Mouse (Mus musculus) neural tube, embryonic 12.5 days (tissue): Measurements from ENCODE around the gene Acot7. TPM values are rescaled to one million over a fixed set of nuclear protein-coding genes. Genes with fewer than 3 reads are reported as not detected.

ENCODE experiments used
- ATAC-seq: fragments of 200-750 bp; cut with Nextera tagmentation; 2 replicates; pipeline ENCODE4 v1.8.0; 2017; ENCODE audit warnings: low read depth, mild to moderate bottlenecking, moderate TSS enrichment, moderate library complexity; ENCODE audit not compliant: low FRiP score
- H3K27ac ChIP-seq: fragments of 300-500 bp; sonication (generic); 2 replicates; pipeline ENCODE4 v1.5.1; 2016
- H3K27me3 ChIP-seq: fragments of 300-500 bp; sonication (generic); replicated peaks from 2 replicates; pipeline ENCODE4 v1.6.1; 2016; ENCODE audit warnings: mild to moderate bottlenecking
- H3K36me3 ChIP-seq: fragments of 300-500 bp; sonication (generic); 2 replicates; pipeline ENCODE4 v1.6.1; 2016; ENCODE audit warnings: mild to moderate bottlenecking
- H3K4me1 ChIP-seq: fragments of 300-500 bp; sonication (generic); 2 replicates; pipeline ENCODE4 v1.6.1; 2016
- H3K4me2 ChIP-seq: fragments of 300-500 bp; sonication (generic); replicated peaks from 2 replicates; pipeline ENCODE4 v1.6.1; 2016; ENCODE audit warnings: mild to moderate bottlenecking
- H3K4me3 ChIP-seq: fragments of 300-500 bp; sonication (generic); 2 replicates; pipeline ENCODE4 v1.5.1; 2016
- H3K9ac ChIP-seq: fragments of 300-500 bp; sonication (generic); 2 replicates; pipeline ENCODE4 v1.6.1; 2016; ENCODE audit warnings: mild to moderate bottlenecking
- H3K9me3 ChIP-seq: fragments of 300-500 bp; sonication (generic); 2 replicates; pipeline ENCODE4 v1.6.1; 2016; ENCODE audit warnings: mild to moderate bottlenecking
- WGBS: fragments of 180-500 bp; shearing (Covaris S2); methylation state at CpG from one replicate; pipeline ENCODE4 v1.1.7; 2016; 5-methylcytosine and 5-hydroxymethylcytosine counted together
- polyA plus RNA-seq: library from polyadenylated mRNA; unstranded; fragments of >200 nt; fragmentation: Nextera tagmentation; extraction: Ambion mirVana; gene quantifications from 2 replicates; pipeline ENCODE4 v1.2.1, GENCODE M21; 2016

Acot7 gene
- 191 and 213 TPM in 2 replicates for polyA plus RNA-seq

GRCm38 (mm10) chr4:152177537-152178343, at the start of gene Acot7:
Gene Acot7, plus strand, starts transcription at chr4:152178134.
- H3K4me2 ChIP-seq, result peak within 1 kb of the TSS; percentile 96

GRCm38 (mm10) chr4:152128784-152129183, 49.1 kb upstream of the Acot7 start:
- Histone ChIP-seq H3K9me3 (no peaks in the 10 kb centered on the region), H3K27ac (no peak overlapping the region), H3K27me3 (peaks cover 100% of the 10 kb centered on the region), H3K4me3 (no peak overlapping the region), H3K4me1 (peaks cover 38% of the 10 kb centered on the region), H3K4me2 (no peak overlapping the region), H3K9ac (no peak overlapping the region), H3K36me3 (no peaks in the 10 kb centered on the region)
- no peak for ATAC-seq
- 45% methylated on average over 5 of the region's 5 CpGs for WGBS

More at GRCm38 (mm10) chr4:152177537-152178343, at the start of gene Acot7:
- ATAC-seq, result peak; percentile 92
- Histone ChIP-seq H3K4me3 (peak within 1 kb of the TSS; percentile 68), H3K27ac (peak within 1 kb of the TSS; percentile 37), H3K36me3 (no peaks in the 10 kb centered on the region), H3K9ac (peak within 1 kb of the TSS; percentile 85), H3K27me3 (peaks cover 20% of the 10 kb centered on the region; the same call in 1 of the 2 replicates), H3K9me3 (no peaks in the 10 kb centered on the region), H3K4me1 (peaks cover 29% of the 10 kb centered on the region)
- WGBS, result under 1% methylated on average over 93 of the region's 108 CpGs

- Histone ChIP-seq H3K27ac (no peak overlapping the region), H3K4me3 (no peak overlapping the region), H3K9me3 (no peaks in the 10 kb centered on the region), H3K36me3 (no peaks in the 10 kb centered on the region), H3K9ac (no peak overlapping the region), H3K4me1 (peaks cover 38% of the 10 kb centered on the region), H3K4me2 (no peak overlapping the region), H3K27me3 (peaks cover 100% of the 10 kb centered on the region)
- 20% methylated on average over 13 of the region's 13 CpGs for WGBS
- ATAC-seq, result no peak
These were observed 48.5 kb upstream of the Acot7 start for GRCm38 (mm10) chr4:152129395-152129930.

DNA sequence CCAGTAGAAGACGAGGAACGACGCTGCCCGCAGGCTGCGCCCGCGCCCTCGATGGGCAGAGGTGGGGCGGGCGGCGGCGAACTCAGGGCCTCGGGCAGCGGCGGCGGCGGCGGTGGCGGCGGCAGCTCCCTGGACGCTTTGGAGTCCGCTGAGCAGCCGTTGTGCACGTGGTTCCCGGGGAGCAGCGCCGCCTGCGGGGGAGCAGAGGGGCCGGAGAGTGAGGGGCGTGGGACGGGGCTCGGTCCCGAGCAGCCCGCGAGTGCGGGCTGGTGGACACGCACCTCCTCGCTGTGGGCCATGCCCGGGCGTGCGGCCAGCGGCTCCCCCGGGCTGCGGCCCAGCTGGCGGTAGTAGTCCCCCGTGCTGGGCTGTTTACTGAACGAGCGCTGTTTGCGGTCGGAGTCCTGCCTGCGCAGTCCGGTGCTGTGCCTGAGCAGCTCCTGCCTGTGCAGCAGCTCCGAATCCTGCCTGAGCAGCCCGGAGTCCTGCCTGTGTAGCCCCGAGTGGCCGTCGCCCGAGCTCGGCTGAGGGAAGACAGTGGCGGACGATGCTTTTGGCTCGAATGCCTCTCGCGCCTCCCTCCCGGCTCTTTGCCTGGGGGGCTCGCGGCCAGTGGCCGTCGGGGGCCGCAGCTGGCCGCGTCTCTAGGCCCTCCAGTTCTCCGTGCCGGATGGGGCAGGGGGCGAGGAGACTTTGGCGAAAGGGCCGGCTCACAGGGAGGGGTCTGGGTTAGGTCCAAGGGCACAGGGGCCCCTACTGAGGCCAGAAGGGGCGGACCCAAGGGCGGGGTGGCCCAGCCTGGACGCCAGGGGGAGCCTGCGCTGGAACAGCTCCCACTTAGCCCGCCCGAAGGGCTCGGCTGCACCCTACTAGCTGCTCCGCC, 46.9 kb upstream of the Acot7 start:
- Histone ChIP-seq H3K4me3 (peak overlapping the region; percentile 31), H3K9ac (0 out of 2 replicates have a peak overlapping the region, but pooled peaks have one; percentile 29), H3K27me3 (peaks cover 93% of the 10 kb centered on the region), H3K27ac (no peak overlapping the region), H3K4me1 (peaks cover 26% of the 10 kb centered on the region), H3K4me2 (peak overlapping the region; percentile 61), H3K9me3 (no peaks in the 10 kb centered on the region), H3K36me3 (no peaks in the 10 kb centered on the region)
- 1% methylated on average over 85 of the region's 85 CpGs for WGBS
- ATAC-seq, result peak; percentile 73

DNA sequence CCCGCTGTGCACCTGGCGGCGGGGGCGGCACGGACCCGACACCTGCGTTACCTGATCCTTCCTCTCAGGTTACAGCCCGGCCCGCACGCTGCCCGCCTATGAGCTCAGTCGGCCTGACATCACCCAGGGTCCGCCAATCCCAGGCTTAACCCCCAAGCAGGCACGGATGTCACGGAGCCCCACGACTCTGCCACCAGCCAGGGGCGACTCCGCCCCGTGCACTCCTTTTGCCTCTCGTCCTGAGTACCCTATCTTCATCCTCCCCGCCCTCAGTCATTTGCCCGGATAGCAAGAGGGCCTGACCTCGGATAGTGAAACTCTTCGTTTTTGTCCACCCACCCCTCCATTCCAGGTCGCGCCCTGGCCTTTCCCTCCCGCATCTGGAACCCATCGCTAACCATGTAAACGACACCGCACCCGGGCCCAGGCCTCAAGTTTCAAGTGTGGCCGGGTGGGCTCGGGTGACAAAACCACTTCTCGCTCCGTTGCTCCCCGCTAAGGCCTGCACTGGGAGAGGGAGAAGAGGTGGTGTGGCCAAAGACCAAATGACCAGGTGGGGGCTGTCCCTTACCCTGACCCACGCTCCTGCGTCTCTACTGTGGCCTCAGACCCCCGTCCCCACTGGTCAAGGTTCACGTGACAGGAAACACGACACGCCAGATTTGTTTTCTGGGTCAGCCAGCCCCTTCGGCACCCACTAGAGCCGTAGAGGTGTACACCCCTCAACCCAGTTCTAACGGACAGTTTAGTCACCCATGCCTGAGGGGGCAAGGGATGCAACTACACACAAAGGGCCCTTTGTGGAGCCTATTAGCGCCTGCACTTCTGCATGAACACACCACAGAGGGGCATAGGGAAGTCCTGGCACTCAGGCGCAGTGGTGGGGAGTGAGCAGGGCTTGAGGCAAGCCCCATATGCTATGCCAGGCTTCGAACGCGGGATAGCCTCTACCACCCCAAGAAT, 45.8 kb upstream of the Acot7 start:
- peaks cover 20% of the 10 kb centered on the region for H3K4me1 ChIP-seq
- WGBS, result 3% methylated on average over 50 of the region's 50 CpGs
- peaks cover 89% of the 10 kb centered on the region for H3K27me3 ChIP-seq
- H3K9me3 ChIP-seq, result no peaks in the 10 kb centered on the region
- no peak overlapping the region for H3K27ac ChIP-seq
- ATAC-seq, result no peak
- H3K9ac ChIP-seq, result 0 out of 2 replicates have a peak overlapping the region, but pooled peaks have one; percentile 29
- H3K4me2 ChIP-seq, result peak overlapping the region; percentile 61
- H3K36me3 ChIP-seq, result no peaks in the 10 kb centered on the region
- H3K4me3 ChIP-seq, result no peak overlapping the region

- 20% methylated on average over 10 of the region's 10 CpGs for WGBS
These were observed 45.2 kb upstream of the Acot7 start for GRCm38 (mm10) chr4:152132772-152133169.

GRCm38 (mm10) chr4:152133213-152133612, 44.7 kb upstream of the Acot7 start:
- Histone ChIP-seq H3K27ac (no peak overlapping the region), H3K9me3 (no peaks in the 10 kb centered on the region), H3K9ac (no peak overlapping the region), H3K4me3 (no peak overlapping the region), H3K4me1 (peaks cover 20% of the 10 kb centered on the region), H3K4me2 (no peak overlapping the region), H3K36me3 (no peaks in the 10 kb centered on the region), H3K27me3 (peaks cover 82% of the 10 kb centered on the region)
- no peak for ATAC-seq
- 44% methylated on average over 5 of the region's 5 CpGs for WGBS

More at GRCm38 (mm10) chr4:152132772-152133169, 45.2 kb upstream of the Acot7 start:
- Histone ChIP-seq H3K4me1 (peaks cover 20% of the 10 kb centered on the region), H3K4me3 (no peak overlapping the region), H3K27ac (no peak overlapping the region), H3K9ac (no peak overlapping the region), H3K36me3 (no peaks in the 10 kb centered on the region), H3K4me2 (no peak overlapping the region), H3K9me3 (no peaks in the 10 kb centered on the region), H3K27me3 (peaks cover 83% of the 10 kb centered on the region)
- ATAC-seq, result no peak

DNA sequence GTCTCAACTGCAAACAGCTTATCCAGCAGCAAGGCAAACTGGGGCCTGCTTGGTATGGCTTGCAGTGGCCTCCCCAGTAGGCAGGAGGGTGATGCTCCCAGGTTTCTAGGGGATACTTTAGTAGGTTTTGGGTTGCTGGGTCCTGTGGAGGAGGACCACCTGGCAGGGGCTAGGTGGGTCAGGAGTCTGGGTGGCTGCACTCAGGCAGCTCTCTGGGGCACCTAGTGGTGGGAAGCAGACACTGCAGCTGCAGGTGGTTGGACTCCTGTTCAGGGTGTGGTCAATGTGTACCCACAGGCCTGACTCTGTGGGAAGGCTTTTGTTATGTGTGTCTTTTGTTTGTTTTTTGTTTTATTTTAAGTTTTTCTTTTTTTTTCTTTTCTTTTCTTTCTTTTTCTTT, 43.4 kb upstream of the Acot7 start:
- Histone ChIP-seq H3K4me1 (peaks cover 29% of the 10 kb centered on the region), H3K9me3 (no peaks in the 10 kb centered on the region), H3K27ac (no peak overlapping the region), H3K9ac (no peak overlapping the region), H3K4me2 (no peak overlapping the region), H3K27me3 (peaks cover 77% of the 10 kb centered on the region), H3K36me3 (no peaks in the 10 kb centered on the region), H3K4me3 (no peak overlapping the region)
- ATAC-seq, result no peak

GRCm38 (mm10) chr4:152135363-152135762, 42.6 kb upstream of the Acot7 start:
- no peak overlapping the region for H3K27ac ChIP-seq
- no peaks in the 10 kb centered on the region for H3K9me3 ChIP-seq
- H3K27me3 ChIP-seq, result peaks cover 68% of the 10 kb centered on the region
- WGBS, result 83% methylated on average over 12 of the region's 12 CpGs
- H3K4me2 ChIP-seq, result no peak overlapping the region
- ATAC-seq, result no peak
- no peak overlapping the region for H3K4me3 ChIP-seq
- peaks cover 28% of the 10 kb centered on the region for H3K4me1 ChIP-seq
- no peak overlapping the region for H3K9ac ChIP-seq
- no peaks in the 10 kb centered on the region for H3K36me3 ChIP-seq

DNA sequence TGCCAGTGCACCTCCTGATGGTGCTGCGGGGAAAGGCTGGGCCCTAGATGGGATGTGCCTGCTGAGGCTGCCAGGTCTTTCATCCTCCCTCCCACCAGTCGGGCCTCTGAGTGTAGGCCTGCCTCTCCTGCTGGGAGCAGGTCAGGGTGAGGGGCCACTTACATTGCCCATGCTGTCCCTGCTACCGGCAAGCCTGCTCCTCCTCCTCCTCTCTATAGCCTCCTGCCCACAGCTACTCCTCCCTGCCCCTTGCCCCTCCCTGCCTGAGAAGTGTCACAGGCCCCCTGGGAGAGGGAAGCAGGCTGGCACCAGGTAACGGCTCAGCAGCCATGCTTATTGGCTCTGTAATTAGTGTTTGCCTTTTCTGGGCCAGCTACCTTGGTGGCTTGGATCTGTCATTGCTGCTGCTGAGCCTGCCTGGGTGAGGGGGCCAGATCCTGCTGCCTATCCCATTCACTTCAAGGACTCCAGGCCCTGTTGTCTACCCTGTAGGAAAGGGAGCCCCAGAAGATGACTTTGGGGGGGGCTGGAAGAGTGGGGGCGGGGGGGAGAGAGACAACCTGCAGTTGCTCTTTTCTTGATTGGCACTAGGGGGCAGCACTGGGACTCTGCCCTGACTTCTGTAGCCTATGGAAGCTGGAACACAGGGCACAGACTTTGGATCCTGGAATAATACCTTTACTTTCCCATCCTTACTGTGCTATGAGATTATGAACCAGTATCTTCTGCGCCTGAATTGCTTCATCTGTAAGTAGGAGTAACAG, 41.6 kb upstream of the Acot7 start:
- no peak overlapping the region for H3K4me2 ChIP-seq
- ATAC-seq, result no peak
- no peak overlapping the region for H3K27ac ChIP-seq
- H3K27me3 ChIP-seq, result peaks cover 59% of the 10 kb centered on the region
- 25% methylated on average over 6 of the region's 6 CpGs for WGBS
- no peaks in the 10 kb centered on the region for H3K9me3 ChIP-seq
- H3K4me1 ChIP-seq, result peaks cover 19% of the 10 kb centered on the region
- H3K4me3 ChIP-seq, result no peak overlapping the region
- no peaks in the 10 kb centered on the region for H3K36me3 ChIP-seq
- H3K9ac ChIP-seq, result no peak overlapping the region

DNA sequence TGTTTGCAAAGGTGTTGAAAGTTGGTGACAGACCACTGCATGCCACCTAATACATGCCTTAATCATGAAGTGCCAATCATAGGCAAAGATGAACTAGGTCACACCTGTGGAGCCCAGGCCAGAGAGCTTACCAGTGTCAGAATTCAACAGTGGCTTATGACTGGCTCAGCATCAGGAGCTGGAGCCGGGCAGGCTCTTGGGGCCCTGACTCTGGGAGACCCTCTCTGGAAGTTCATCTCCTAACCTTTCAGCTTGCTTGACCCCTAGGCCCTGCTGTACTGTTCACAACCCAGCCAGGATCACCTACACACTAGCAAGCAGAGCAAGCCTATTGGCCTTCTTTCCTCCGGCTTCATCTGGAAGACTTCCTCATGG, 41.1 kb upstream of the Acot7 start:
- no peak for ATAC-seq
- Histone ChIP-seq H3K4me3 (no peak overlapping the region), H3K4me2 (no peak overlapping the region), H3K9me3 (no peaks in the 10 kb centered on the region), H3K27me3 (peaks cover 57% of the 10 kb centered on the region), H3K36me3 (no peaks in the 10 kb centered on the region), H3K9ac (no peak overlapping the region), H3K27ac (no peak overlapping the region), H3K4me1 (peaks cover 13% of the 10 kb centered on the region)
- 93% methylated on average over 2 of the region's 2 CpGs for WGBS
